Mouse (Mus musculus): Measurements from ENCODE around the gene Spr.

DNA sequence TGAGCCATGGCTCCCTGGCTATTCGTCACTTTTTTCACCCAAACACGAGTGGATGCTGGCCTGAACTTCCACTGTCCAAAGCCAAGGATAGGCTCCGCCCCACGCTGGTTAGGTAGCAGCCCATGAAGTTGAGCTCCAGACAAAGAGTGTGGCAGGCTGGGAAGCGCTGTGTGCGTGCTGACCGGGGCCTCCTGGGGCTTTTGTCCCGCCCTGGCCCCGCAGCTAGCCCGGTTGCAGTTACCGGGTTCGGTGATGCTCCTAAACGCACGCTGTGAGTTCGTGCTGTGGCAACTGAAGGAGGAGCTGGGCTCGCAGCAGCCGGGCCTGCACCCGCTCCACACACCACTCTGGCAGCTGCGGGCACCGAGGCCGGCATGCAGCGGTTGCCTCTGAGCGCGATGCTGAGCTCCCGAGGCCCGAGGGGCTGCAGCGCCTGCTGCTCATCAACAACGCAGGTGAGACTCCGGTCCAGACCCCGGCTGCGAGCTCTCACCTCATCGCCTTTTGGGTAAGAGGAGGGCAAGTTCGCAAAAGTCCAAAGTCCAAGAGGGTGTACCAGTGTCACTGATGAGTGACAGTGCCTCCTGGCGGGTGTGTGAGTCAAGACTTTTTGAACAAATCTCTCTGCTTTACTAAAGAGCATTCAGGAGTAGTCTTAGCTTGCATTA, 17.4 kb upstream of the Spr start:
- TF ChIP-seq POLR2A (IDR thresholded peaks at IDR 0.05; ENCODE audit: borderline replicate concordance, extremely low read depth, insufficient read depth, insufficient read length, poor library complexity, severe bottlenecking) (no peak), CTCF (IDR thresholded peaks at IDR 0.05; ENCODE audit: borderline replicate concordance, extremely low read depth, insufficient read depth, insufficient read length) (peak; percentile 69)
